Mouse (Mus musculus) ES-Bruce4 (cell line): ENCODE measurements around the gene Nbea.

Experiments used
- CTCF ChIP-seq: IDR thresholded peaks from one replicate; pipeline ENCODE4 v1.8.1; 2011; ENCODE audit warnings: low read depth, low read length
- EP300 ChIP-seq: IDR thresholded peaks from 2 replicates; pipeline ENCODE4 v1.6.1; 2011; ENCODE audit warnings: low read depth, low read length; ENCODE audit not compliant: insufficient read depth
- POLR2A ChIP-seq: IDR thresholded peaks from one replicate; pipeline ENCODE4 v1.8.1; 2011; ENCODE audit warnings: low read length; ENCODE audit not compliant: insufficient read depth

DNA sequence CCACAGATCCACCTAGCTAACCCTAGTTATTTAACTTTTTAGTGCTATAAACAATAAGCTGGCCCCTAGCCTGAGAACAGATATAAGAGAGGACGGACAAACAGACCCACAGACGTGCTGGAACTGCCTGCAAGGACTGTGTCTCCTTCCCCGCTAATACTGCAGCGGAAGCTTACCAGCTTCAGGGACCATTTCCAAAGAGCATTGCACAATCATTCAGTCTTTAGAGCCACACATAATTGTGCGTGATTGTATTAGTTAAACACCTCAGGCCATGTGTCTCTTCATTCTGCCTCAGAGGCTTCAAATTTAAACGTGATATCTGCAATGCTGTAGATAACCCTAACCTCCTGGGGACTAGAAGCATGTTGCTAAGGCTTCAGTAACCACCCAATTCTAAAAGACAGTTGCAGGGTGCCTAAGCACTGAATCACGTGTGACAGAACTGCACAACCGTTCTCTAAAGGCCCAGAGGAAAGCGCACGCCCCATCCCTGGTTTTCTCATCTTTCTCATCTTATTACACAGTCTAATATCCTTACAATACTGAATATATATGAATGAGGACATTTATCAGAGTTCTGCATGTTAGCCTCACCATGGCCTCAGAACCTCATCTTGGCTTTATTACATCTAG, 296.2 kb downstream of the Nbea start:
- TF ChIP-seq CTCF, result no peak
- TF ChIP-seq EP300, result no peak
- no peak for TF ChIP-seq POLR2A
